Mouse (Mus musculus): ENCODE data around the gene Mob3b.
A peak's percentile ranks its signal among the peaks of the same experiment; 100 is the strongest.

Mob3b gene

GRCm38 (mm10) chr4:35005068-35005769 is 152.1 kb downstream of the Mob3b start:
- DNase-seq (ENCODE audit: low spot score in 2 of 2): no peak

- no peak for DNase-seq (ENCODE audit: low spot score in 2 of 2)
Measured at GRCm38 (mm10) chr4:35004473-35004872, 152.8 kb downstream of the Mob3b start.

- no peak for DNase-seq (ENCODE audit: low spot score in 2 of 2)
Measured at GRCm38 (mm10) chr4:35003550-35004326, 153.5 kb downstream of the Mob3b start.

- DNase-seq (ENCODE audit: low spot score in 2 of 2): no peak
Measured at GRCm38 (mm10) chr4:34996616-34997015, 160.7 kb downstream of the Mob3b start.

GRCm38 (mm10) chr4:34993639-34993975 is 163.7 kb downstream of the Mob3b start:
- DNase-seq (ENCODE audit: low spot score in 2 of 2): no peak

- DNase-seq (ENCODE audit: low spot score in 2 of 2): no peak
Measured at GRCm38 (mm10) chr4:34992866-34993638, 164.2 kb downstream of the Mob3b start.

GRCm38 (mm10) chr4:34991891-34992865 is 165.1 kb downstream of the Mob3b start:
- DNase-seq (ENCODE audit: low spot score in 2 of 2): no peak

- no peak for DNase-seq (ENCODE audit: low spot score in 2 of 2)
Measured at GRCm38 (mm10) chr4:34991116-34991515, 166.2 kb downstream of the Mob3b start.

GRCm38 (mm10) chr4:34990659-34991058 is 166.6 kb downstream of the Mob3b start:
- DNase-seq (ENCODE audit: low spot score in 2 of 2): no peak

- DNase-seq (ENCODE audit: low spot score in 2 of 2): no peak
Measured at GRCm38 (mm10) chr4:34987568-34987967, 169.7 kb downstream of the Mob3b start.

- no peak for DNase-seq (ENCODE audit: low spot score in 2 of 2)
Measured at GRCm38 (mm10) chr4:34987109-34987508, 170.2 kb downstream of the Mob3b start.

- no peak for DNase-seq (ENCODE audit: low spot score in 2 of 2)
Measured at GRCm38 (mm10) chr4:34986647-34987046, 170.6 kb downstream of the Mob3b start.

- no peak for DNase-seq (ENCODE audit: low spot score in 2 of 2)
Measured at GRCm38 (mm10) chr4:34984377-34984776, 172.9 kb downstream of the Mob3b start.

- no peak for DNase-seq (ENCODE audit: low spot score in 2 of 2)
Measured at GRCm38 (mm10) chr4:34983511-34983910, 173.8 kb downstream of the Mob3b start.

- DNase-seq (ENCODE audit: low spot score in 2 of 2): no peak
Measured at GRCm38 (mm10) chr4:34981301-34982172, 175.7 kb downstream of the Mob3b start.

- DNase-seq (ENCODE audit: low spot score in 2 of 2): no peak
Measured at GRCm38 (mm10) chr4:34980461-34981039, 176.7 kb downstream of the Mob3b start.

GRCm38 (mm10) chr4:34976916-34977702 is 180.2 kb downstream of the Mob3b start:
- no peak for DNase-seq (ENCODE audit: low spot score in 2 of 2)

GRCm38 (mm10) chr4:34976331-34976778 is 180.9 kb downstream of the Mob3b start:
- peak; percentile 53 to 62 for DNase-seq (ENCODE audit: low spot score in 2 of 2)

- no peak for DNase-seq (ENCODE audit: low spot score in 2 of 2)
Measured at GRCm38 (mm10) chr4:34974795-34975194, 182.5 kb downstream of the Mob3b start.
